Mouse (Mus musculus): ENCODE results near the gene Zfp27. TPM values are rescaled to one million over a fixed set of nuclear protein-coding genes. Genes with fewer than 3 reads are reported as not detected.
A peak's percentile ranks its signal among the peaks of the same experiment; 100 is the strongest.

Gene Zfp27
- total RNA-seq (2012; rRNA removed) (8.4 and 9.1 TPM in 2 replicates), total RNA-seq (2014; rRNA removed) (9.0 and 9.1 TPM in 2 replicates), polyA plus RNA-seq (2012; ENCODE audit: insufficient read length, low read depth) (8.6 and 9.7 TPM in 2 replicates)

DNA sequence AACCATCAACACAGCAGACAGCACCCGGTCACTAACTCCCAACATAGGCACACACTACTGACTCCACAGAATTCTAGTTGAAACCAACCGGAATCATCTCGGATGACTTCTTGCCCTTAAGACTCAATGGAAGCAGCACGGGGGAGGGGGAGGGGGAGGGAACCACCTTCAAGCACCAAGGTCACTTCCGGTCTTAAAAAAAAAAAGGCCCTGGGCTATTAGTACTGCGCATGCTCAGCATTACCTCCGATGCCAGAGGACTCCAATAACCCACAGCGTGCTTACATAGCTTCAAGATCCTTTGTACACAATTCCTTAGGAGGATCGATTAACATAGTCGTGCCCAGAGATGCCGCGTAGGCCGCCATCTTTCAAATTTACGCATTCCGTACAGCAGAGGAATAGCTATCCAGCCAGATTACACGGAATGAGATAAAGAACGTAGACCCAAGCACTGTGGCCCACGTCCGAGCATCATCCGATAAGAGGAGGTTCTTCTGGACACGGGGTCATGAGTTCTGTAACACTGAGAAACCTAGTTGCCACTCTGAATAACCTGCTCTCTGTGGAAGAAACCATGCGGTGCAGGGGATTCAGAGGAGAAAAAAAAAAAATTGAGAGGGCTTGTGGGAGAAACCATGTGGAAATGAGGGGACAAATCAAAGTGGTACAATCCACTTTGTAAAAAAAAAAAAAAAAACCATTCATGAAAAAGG, at the start of gene Zfp27:
Gene Zfp27 (minus strand): TSS at position 607 of the 716 bp plus-strand sequence.
- H3K79me2 ChIP-seq (replicated peaks; ENCODE audit: control insufficient read depth, extremely low read depth, insufficient read depth, poor library complexity, severe bottlenecking) = peaks cover 10% of the 10 kb centered on the region; the same call in 1 of the 2 replicates
- peaks cover 6 to 30% of the 10 kb centered on the region in 2 experiments for H3K4me1 ChIP-seq (ENCODE audit: control insufficient read depth in 1 of 2, insufficient read depth in 2 of 2)
- peaks cover 9 to 30% of the 10 kb centered on the region in 2 experiments for H3K36me3 ChIP-seq (replicated peaks in 1 of 2; ENCODE audit: control insufficient read depth in 1 of 2, insufficient read depth in 1 of 2, low read length in 1 of 2)
- dilution Hi-C loops (cut with MboI; ENCODE audit: extremely low pct_ligation_motif_present, extremely low pct_unique_long_range_greater_than_20kb, low sequenced_read_pairs) (no loop called here), in situ Hi-C loops (cut with MboI; ENCODE audit: low pct_ligation_motif_present, low pct_unique_long_range_greater_than_20kb, low sequenced_read_pairs) (no loop called here)
- peak; percentile 95 for DNase-seq (ENCODE audit: extremely low read depth)
- peak within 1 kb of the TSS; percentile 70 to 88 (median 85) for H3K4me3 ChIP-seq (replicated peaks in 1 of 3; ENCODE audit: low read depth in 2 of 3, low read length in 2 of 3, poor library complexity in 1 of 3)
- H3K27ac ChIP-seq (ENCODE audit: insufficient read depth, low read depth) = peak within 1 kb of the TSS; percentile 79
- no peaks in the 10 kb centered on the region for H3K9me3 ChIP-seq (replicated peaks; ENCODE audit: low read length)
- TF ChIP-seq TCF12 (IDR thresholded peaks at IDR 0.05; ENCODE audit: low read depth, low read length) (peak; percentile 79; the same call in 1 of the 2 replicates), BHLHE40 (IDR thresholded peaks at IDR 0.05; ENCODE audit: low read depth, low read length) (peak; percentile 52), MEF2A (IDR thresholded peaks at IDR 0.05; ENCODE audit: borderline replicate concordance, low read depth, low read length) (no peak), MXI1 (IDR thresholded peaks at IDR 0.05; ENCODE audit: low read depth, low read length) (peak; percentile 58), CTCF (conservative IDR thresholded peaks at IDR 0.05 in 1 of 2, IDR thresholded peaks at IDR 0.05 in 1 of 2; ENCODE audit: low read depth in 2 of 2, low read length in 2 of 2) (no peak), CHD1 (IDR thresholded peaks at IDR 0.05; ENCODE audit: low read depth, low read length) (peak; percentile 97), NRF1 (IDR thresholded peaks at IDR 0.05; ENCODE audit: low read depth, low read length) (peak; percentile 93), UBTF (IDR thresholded peaks at IDR 0.05; ENCODE audit: low read depth, low read length) (peak; percentile 79; the same call in 1 of the 2 replicates), EP300 (IDR thresholded peaks at IDR 0.05; ENCODE audit: low read length) (no peak), RCOR1 (conservative IDR thresholded peaks at IDR 0.05; ENCODE audit: low read depth, low read length) (no peak), USF1 (IDR thresholded peaks at IDR 0.05; ENCODE audit: low read depth, low read length) (no peak), ELF1 (IDR thresholded peaks at IDR 0.05; ENCODE audit: low read depth, low read length) (peak; percentile 85), KAT2A (IDR thresholded peaks at IDR 0.05; ENCODE audit: insufficient replicate concordance, low read length) (0 out of 2 replicates have a peak, but pooled peaks have one; percentile 55), JUND (conservative IDR thresholded peaks at IDR 0.05; ENCODE audit: low read depth, low read length) (no peak; the same call in 1 of the 2 replicates), MYC (IDR thresholded peaks at IDR 0.05; ENCODE audit: low read depth, low read length) (0 out of 2 replicates have a peak, but pooled peaks have one; percentile 59), CHD2 (IDR thresholded peaks at IDR 0.05; ENCODE audit: low read length) (peak; percentile 92), NELFE (IDR thresholded peaks at IDR 0.05; ENCODE audit: low read depth, low read length) (peak; percentile 95), TBP (conservative IDR thresholded peaks at IDR 0.05; ENCODE audit: low read depth, low read length) (peak; percentile 92), HCFC1 (IDR thresholded peaks at IDR 0.05; ENCODE audit: low read depth, low read length) (peak; percentile 79), E2F4 (IDR thresholded peaks at IDR 0.05; ENCODE audit: insufficient replicate concordance, low read depth, low read length) (no peak; the same call in 1 of the 2 replicates), ZMIZ1 (IDR thresholded peaks at IDR 0.05; ENCODE audit: low read depth, low read length) (peak; percentile 81), JUN (IDR thresholded peaks at IDR 0.05; ENCODE audit: insufficient read depth, low read depth, low read length) (peak; percentile 20; the same call in 1 of the 2 replicates), SIN3A (IDR thresholded peaks at IDR 0.05; ENCODE audit: low read length) (peak; percentile 94), USF2 (conservative IDR thresholded peaks at IDR 0.05; ENCODE audit: low read depth, low read length) (no peak), IRF4 (IDR thresholded peaks at IDR 0.05; ENCODE audit: low read depth, low read length) (peak; percentile 3; the same call in 1 of the 2 replicates), MAX (IDR thresholded peaks at IDR 0.05; ENCODE audit: low read length) (peak; percentile 42), ZC3H11A (IDR thresholded peaks at IDR 0.05; ENCODE audit: low read depth, low read length) (no peak), PAX5 (IDR thresholded peaks at IDR 0.05; ENCODE audit: low read length) (no peak), RAD21 (IDR thresholded peaks at IDR 0.05; ENCODE audit: low read depth, low read length) (no peak), ETS1 (conservative IDR thresholded peaks at IDR 0.05; ENCODE audit: low read depth, low read length) (no peak; the same call in none of the 2 replicates), MAZ (IDR thresholded peaks at IDR 0.05; ENCODE audit: low read depth, low read length) (no peak), MAFK (IDR thresholded peaks at IDR 0.05; ENCODE audit: insufficient replicate concordance, low read length) (0 out of 2 replicates have a peak, but pooled peaks have one; percentile 5), POLR2A (IDR thresholded peaks at IDR 0.05; ENCODE audit: low read depth, low read length) (peak; percentile 93), ZNF384 (IDR thresholded peaks at IDR 0.05; ENCODE audit: low read depth, low read length) (peak; percentile 96), SMC3 (IDR thresholded peaks at IDR 0.05; ENCODE audit: low read depth, low read length) (no peak), POLR2AphosphoS2 (IDR thresholded peaks at IDR 0.05; ENCODE audit: low read depth, low read length) (peak; percentile 84), ZKSCAN1 (IDR thresholded peaks at IDR 0.05; ENCODE audit: borderline replicate concordance, low read depth, low read length) (no peak; the same call in 1 of the 2 replicates), GABPA (IDR thresholded peaks at IDR 0.05; ENCODE audit: insufficient replicate concordance, low read depth, low read length) (no peak)
- no peaks in the 10 kb centered on the region for H3K27me3 ChIP-seq (replicated peaks)
- H3K4me2 ChIP-seq (ENCODE audit: insufficient read depth, low read depth, poor library complexity, severe bottlenecking) = peak within 1 kb of the TSS; percentile 64
- peak within 1 kb of the TSS; percentile 70 for H3K9ac ChIP-seq (ENCODE audit: insufficient read depth, low read depth)
